Comparison of ENCODE assay signal across 9 mouse cellular contexts in genomic region chr13:24942512-24943282, GRCm38 (mm10). TPM values are rescaled to one million over a fixed set of nuclear protein-coding genes. Genes with fewer than 3 reads are reported as not detected.
A peak's percentile ranks its signal among the peaks of the same experiment; 100 is the strongest.
DNase-seq lines count a peak whose midpoint lies in the region; ATAC-seq and TF ChIP-seq lines count a peak whose summit lies in the region.
"Had no signal": no experiment of that assay in that cellular context is flagged by ENCODE, and none has a peak within 500 bp of the region (broad histone marks: within the 10 kb centered on the region; RNA-seq: fewer than 3 reads in every experiment).

Gpld1 (plus strand) TSS chr13:24943152.

- H3K36me3 ChIP-seq in hindbrain, postnatal 0 days (ENCODE audit: insufficient read depth, low read length): no peaks in the 10 kb centered on the region
- no peaks in the 10 kb centered on the region for H3K36me3 ChIP-seq in hindbrain, embryonic 12.5 days
- H3K36me3 ChIP-seq in CH12.LX (replicated peaks in 1 of 2; ENCODE audit: control insufficient read depth in 1 of 2, insufficient read depth in 1 of 2, low read length in 1 of 2): no peaks in the 10 kb centered on the region
- no peaks in the 10 kb centered on the region for H3K36me3 ChIP-seq in kidney, embryonic 15.5 days
- H3K36me3 ChIP-seq: lung, embryonic 15.5 days had no signal

- TF ChIP-seq EP300 in CH12.LX (IDR thresholded peaks at IDR 0.05; ENCODE audit: low read length): no peak

- H3K27ac ChIP-seq in hindbrain, postnatal 0 days: no peak within 1 kb of the TSS
- no peak within 1 kb of the TSS for H3K27ac ChIP-seq in hindbrain, embryonic 12.5 days
- no peak within 1 kb of the TSS for H3K27ac ChIP-seq in CH12.LX (ENCODE audit: insufficient read depth, low read depth)
- H3K27ac ChIP-seq in kidney, embryonic 15.5 days: no peak within 1 kb of the TSS
- H3K27ac ChIP-seq: lung, embryonic 15.5 days had no signal

- H3K4me2 ChIP-seq in hindbrain, postnatal 0 days (ENCODE audit: low read depth, low read length): no peak within 1 kb of the TSS
- no peak within 1 kb of the TSS for H3K4me2 ChIP-seq in hindbrain, embryonic 12.5 days (replicated peaks)
- H3K4me2 ChIP-seq in CH12.LX (ENCODE audit: insufficient read depth, low read depth, poor library complexity, severe bottlenecking): peak within 1 kb of the TSS; percentile 37
- H3K4me2 ChIP-seq in kidney, embryonic 15.5 days: no peak within 1 kb of the TSS
- H3K4me2 ChIP-seq: lung, embryonic 15.5 days had no signal

- WGBS in hindbrain, postnatal 0 days: 45% methylated on average over 17 of the region's 17 CpGs
- WGBS in hindbrain, embryonic 12.5 days: 52% methylated on average over 17 of the region's 17 CpGs
- WGBS in kidney, embryonic 15.5 days: 63% methylated on average over 17 of the region's 17 CpGs

- 0 out of 2 replicates have a peak, but pooled peaks have one; percentile 22 for ATAC-seq in hindbrain, postnatal 0 days
- ATAC-seq in hindbrain, embryonic 12.5 days (ENCODE audit: low FRiP score): no peak
- ATAC-seq in kidney, embryonic 15.5 days (replicated peaks; ENCODE audit: low FRiP score): no peak

- no peaks in the 10 kb centered on the region for H3K79me2 ChIP-seq in CH12.LX (replicated peaks; ENCODE audit: control insufficient read depth, extremely low read depth, insufficient read depth, poor library complexity, severe bottlenecking)

- H3K9ac ChIP-seq in hindbrain, postnatal 0 days (replicated peaks; ENCODE audit: low read length): no peak within 1 kb of the TSS
- H3K9ac ChIP-seq in hindbrain, embryonic 12.5 days: no peak within 1 kb of the TSS
- H3K9ac ChIP-seq in CH12.LX (ENCODE audit: insufficient read depth, low read depth): no peak within 1 kb of the TSS
- no peak within 1 kb of the TSS for H3K9ac ChIP-seq in kidney, embryonic 15.5 days
- H3K9ac ChIP-seq: lung, embryonic 15.5 days had no signal

- no peaks in the 10 kb centered on the region for H3K9me3 ChIP-seq in hindbrain, postnatal 0 days (ENCODE audit: low read length)
- no peaks in the 10 kb centered on the region for H3K9me3 ChIP-seq in hindbrain, embryonic 12.5 days (replicated peaks)
- no peaks in the 10 kb centered on the region for H3K9me3 ChIP-seq in CH12.LX (replicated peaks; ENCODE audit: low read length)
- H3K9me3 ChIP-seq in kidney, embryonic 15.5 days (replicated peaks): no peaks in the 10 kb centered on the region
- H3K9me3 ChIP-seq: lung, embryonic 15.5 days had no signal

- no peaks in the 10 kb centered on the region for H3K27me3 ChIP-seq in hindbrain, postnatal 0 days (ENCODE audit: insufficient read depth, low read length)
- H3K27me3 ChIP-seq in hindbrain, embryonic 12.5 days: no peaks in the 10 kb centered on the region
- peaks cover 6% of the 10 kb centered on the region for H3K27me3 ChIP-seq in CH12.LX (replicated peaks)
- no peaks in the 10 kb centered on the region for H3K27me3 ChIP-seq in kidney, embryonic 15.5 days
- H3K27me3 ChIP-seq: lung, embryonic 15.5 days had no signal

- DNase-seq in hindbrain, postnatal 0 days (ENCODE audit: low spot score): no peak
- DNase-seq in CH12.LX (ENCODE audit: extremely low read depth) (no peak), ZHBTc4 (ENCODE audit: low read depth, low spot score) (peak; percentile 62)
- peak; percentile 52 to 60 for DNase-seq in layer of hippocampus, adult 8-10 months (ENCODE audit: low spot score in 2 of 2)
- no peak for DNase-seq in spleen, postnatal 4 days (ENCODE audit: low spot score in 2 of 2)
- no peak for DNase-seq in spleen, adult 18-20 months

- dilution Hi-C loops in CH12.LX (cut with MboI; ENCODE audit: extremely low pct_ligation_motif_present, extremely low pct_unique_long_range_greater_than_20kb, low sequenced_read_pairs): no loop called here

- H3K4me3 ChIP-seq in hindbrain, postnatal 0 days (ENCODE audit: low read length): no peak within 1 kb of the TSS
- H3K4me3 ChIP-seq in hindbrain, embryonic 12.5 days: no peak within 1 kb of the TSS
- H3K4me3 ChIP-seq in CH12.LX (replicated peaks in 1 of 3; ENCODE audit: low read depth in 2 of 3, low read length in 2 of 3, poor library complexity in 1 of 3): peak within 1 kb of the TSS in 1 of 3 experiments; percentile 14
- no peak within 1 kb of the TSS for H3K4me3 ChIP-seq in kidney, embryonic 15.5 days (replicated peaks)
- H3K4me3 ChIP-seq: lung, embryonic 15.5 days had no signal

- no peak for TF ChIP-seq CTCF in hindbrain, postnatal 0 days (IDR thresholded peaks at IDR 0.05; ENCODE audit: low read depth)
- TF ChIP-seq CTCF in CH12.LX (conservative IDR thresholded peaks at IDR 0.05 in 1 of 2, IDR thresholded peaks at IDR 0.05 in 1 of 2; ENCODE audit: low read depth in 2 of 2, low read length in 2 of 2): no peak

- no peak for TF ChIP-seq POLR2A in CH12.LX (IDR thresholded peaks at IDR 0.05; ENCODE audit: low read depth, low read length)

- TF ChIP-seq RAD21 in CH12.LX (IDR thresholded peaks at IDR 0.05; ENCODE audit: low read depth, low read length): no peak

- peaks cover 3% of the 10 kb centered on the region; the same call in 1 of the 2 replicates for H3K4me1 ChIP-seq in hindbrain, postnatal 0 days (ENCODE audit: insufficient read depth, low read length)
- H3K4me1 ChIP-seq in hindbrain, embryonic 12.5 days: peaks cover 14% of the 10 kb centered on the region
- peaks cover 3 to 10% of the 10 kb centered on the region in 2 experiments; a peak in 1 of 4 replicates for H3K4me1 ChIP-seq in CH12.LX (ENCODE audit: control insufficient read depth in 1 of 2, insufficient read depth in 2 of 2)
- peaks cover 15% of the 10 kb centered on the region for H3K4me1 ChIP-seq in kidney, embryonic 15.5 days

- in situ Hi-C loops in CH12.LX (cut with MboI; ENCODE audit: low pct_ligation_motif_present, low pct_unique_long_range_greater_than_20kb, low sequenced_read_pairs): no loop called here

TF ChIP-seq in CH12.LX, 34 proteins besides CTCF, POLR2A, EP300 and RAD21:
- TF ChIP-seq JUND (conservative IDR thresholded peaks at IDR 0.05; ENCODE audit: low read depth, low read length) (no peak), USF2 (conservative IDR thresholded peaks at IDR 0.05; ENCODE audit: low read depth, low read length) (no peak), IRF4 (IDR thresholded peaks at IDR 0.05; ENCODE audit: low read depth, low read length) (no peak), NRF1 (IDR thresholded peaks at IDR 0.05; ENCODE audit: low read depth, low read length) (no peak), MAZ (IDR thresholded peaks at IDR 0.05; ENCODE audit: low read depth, low read length) (no peak), JUN (IDR thresholded peaks at IDR 0.05; ENCODE audit: insufficient read depth, low read depth, low read length) (no peak), MAX (IDR thresholded peaks at IDR 0.05; ENCODE audit: low read length) (no peak), KAT2A (IDR thresholded peaks at IDR 0.05; ENCODE audit: insufficient replicate concordance, low read length) (no peak), MXI1 (IDR thresholded peaks at IDR 0.05; ENCODE audit: low read depth, low read length) (no peak), HCFC1 (IDR thresholded peaks at IDR 0.05; ENCODE audit: low read depth, low read length) (no peak), ZMIZ1 (IDR thresholded peaks at IDR 0.05; ENCODE audit: low read depth, low read length) (no peak), NELFE (IDR thresholded peaks at IDR 0.05; ENCODE audit: low read depth, low read length) (no peak), TCF12 (IDR thresholded peaks at IDR 0.05; ENCODE audit: low read depth, low read length) (no peak)

RNA-seq across cellular contexts. Expression of gene Gpld1, which starts in this region (rescaled TPM):
- total RNA-seq in hindbrain, postnatal 0 days (2014; rRNA removed): 5.4 and 8.4 TPM in 2 replicates
- 3.0 and 3.3 TPM in 2 replicates for polyA plus RNA-seq in hindbrain, postnatal 0 days (2015; fragmentation: Nextera tagmentation; extraction: Ambion mirVana)
- polyA plus RNA-seq in hindbrain, embryonic 12.5 days (2016; fragmentation: Nextera tagmentation; extraction: Ambion mirVana): 1.0 and 2.3 TPM in 2 replicates
- total RNA-seq in CH12.LX (2012; rRNA removed) (1.0 and 1.4 TPM in 2 replicates), CH12.LX (2014; rRNA removed) (0.30 and 0.34 TPM in 2 replicates)
- 0.23 and 0.57 TPM in 2 replicates for polyA plus RNA-seq in CH12.LX (2012; ENCODE audit: insufficient read length, low read depth)
- 10 to 100 TPM; 24.3 to 30.1 (median 27.6) TPM for total RNA-seq in layer of hippocampus, adult 8-10 months (2022)
- polyA plus RNA-seq in kidney, embryonic 15.5 days (2015; fragmentation: Nextera tagmentation; extraction: Ambion mirVana): 0.84 and 1.2 TPM in 2 replicates

Comparison
In these comparisons a context has a peak if more than half of its experiments do, and no peak if none do; other contexts are left out.
1. DNase-seq: peak in ZHBTc4 (single experiment) and layer of hippocampus, adult 8-10 months (2 of 2); none in hindbrain, postnatal 0 days (single experiment), CH12.LX (single experiment), spleen, postnatal 4 days (0 of 2) and spleen, adult 18-20 months (0 of 2).